Mouse (Mus musculus): ENCODE measurements around the gene Gm20403. TPM values are rescaled to one million over a fixed set of nuclear protein-coding genes. Genes with fewer than 3 reads are reported as not detected.

The Gm20403 gene
- not detected in 2 replicates for polyA plus RNA-seq (2015; fragmentation: Nextera tagmentation; extraction: Ambion mirVana)

- Histone ChIP-seq H3K4me3 (replicated peaks) (peak within 1 kb of the TSS; percentile 80), H3K27me3 (replicated peaks) (no peaks in the 10 kb centered on the region), H3K27ac (replicated peaks) (peak within 1 kb of the TSS; percentile 82), H3K9ac (replicated peaks) (peak within 1 kb of the TSS; percentile 67), H3K4me2 (peak within 1 kb of the TSS; percentile 95), H3K9me3 (replicated peaks) (no peaks in the 10 kb centered on the region), H3K4me1 (peaks cover 12% of the 10 kb centered on the region), H3K36me3 (no peaks in the 10 kb centered on the region)
- under 1% methylated on average over 56 of the region's 60 CpGs for WGBS
- ATAC-seq (ENCODE audit: low FRiP score): peak; percentile 54
Measured at GRCm38 (mm10) chr12:54986052-54986717, at the start of gene Gm20403. Gene Gm20403 (minus strand): TSS chr12:54986529.

- Histone ChIP-seq H3K4me3 (replicated peaks) (no peak overlapping the region), H3K36me3 (no peaks in the 10 kb centered on the region), H3K27me3 (replicated peaks) (no peaks in the 10 kb centered on the region), H3K9me3 (replicated peaks) (no peaks in the 10 kb centered on the region), H3K27ac (replicated peaks) (no peak overlapping the region), H3K4me1 (no peaks in the 10 kb centered on the region), H3K9ac (replicated peaks) (no peak overlapping the region), H3K4me2 (no peak overlapping the region)
- no peak for ATAC-seq (ENCODE audit: low FRiP score)
- WGBS: 67% methylated on average over 3 of the region's 3 CpGs
Measured at GRCm38 (mm10) chr12:55027088-55027487, 40.8 kb upstream of the Gm20403 start.

- H3K4me3 ChIP-seq (replicated peaks): no peak overlapping the region
- H3K36me3 ChIP-seq: no peaks in the 10 kb centered on the region
- H3K9me3 ChIP-seq (replicated peaks): no peaks in the 10 kb centered on the region
- H3K27me3 ChIP-seq (replicated peaks): no peaks in the 10 kb centered on the region
- H3K27ac ChIP-seq (replicated peaks): no peak overlapping the region
- no peak for ATAC-seq (ENCODE audit: low FRiP score)
- WGBS: 80% methylated on average over 2 of the region's 2 CpGs
- H3K4me1 ChIP-seq: no peaks in the 10 kb centered on the region
- no peak overlapping the region for H3K4me2 ChIP-seq
- no peak overlapping the region for H3K9ac ChIP-seq (replicated peaks)
Measured at GRCm38 (mm10) chr12:55023284-55023683, 37.0 kb upstream of the Gm20403 start.

GRCm38 (mm10) chr12:55019421-55019877 is 33.1 kb upstream of the Gm20403 start:
- 84% methylated on average over 7 of the region's 7 CpGs for WGBS
- Histone ChIP-seq H3K27me3 (replicated peaks) (no peaks in the 10 kb centered on the region), H3K36me3 (no peaks in the 10 kb centered on the region), H3K4me2 (no peak overlapping the region), H3K4me3 (replicated peaks) (no peak overlapping the region), H3K9ac (replicated peaks) (no peak overlapping the region), H3K9me3 (replicated peaks) (no peaks in the 10 kb centered on the region), H3K27ac (replicated peaks) (no peak overlapping the region), H3K4me1 (0 out of 2 replicates have a peak, but pooled peaks cover 5% of the 10 kb centered on the region)
- ATAC-seq (ENCODE audit: low FRiP score): no peak

GRCm38 (mm10) chr12:55017119-55017721 is 30.9 kb upstream of the Gm20403 start:
- no peak for ATAC-seq (ENCODE audit: low FRiP score)
- H3K4me2 ChIP-seq: no peak overlapping the region
- H3K27me3 ChIP-seq (replicated peaks): no peaks in the 10 kb centered on the region
- no peak overlapping the region for H3K27ac ChIP-seq (replicated peaks)
- H3K36me3 ChIP-seq: no peaks in the 10 kb centered on the region
- no peak overlapping the region for H3K4me3 ChIP-seq (replicated peaks)
- 0 out of 2 replicates have a peak, but pooled peaks cover 5% of the 10 kb centered on the region for H3K4me1 ChIP-seq
- 48% methylated on average over 9 of the region's 9 CpGs for WGBS
- H3K9ac ChIP-seq (replicated peaks): no peak overlapping the region
- H3K9me3 ChIP-seq (replicated peaks): no peaks in the 10 kb centered on the region

- Histone ChIP-seq H3K9ac (replicated peaks) (no peak overlapping the region), H3K9me3 (replicated peaks) (no peaks in the 10 kb centered on the region), H3K36me3 (no peaks in the 10 kb centered on the region), H3K4me1 (0 out of 2 replicates have a peak, but pooled peaks cover 5% of the 10 kb centered on the region), H3K4me2 (no peak overlapping the region), H3K27me3 (replicated peaks) (no peaks in the 10 kb centered on the region), H3K27ac (replicated peaks) (no peak overlapping the region), H3K4me3 (replicated peaks) (no peak overlapping the region)
- no peak for ATAC-seq (ENCODE audit: low FRiP score)
- 65% methylated on average over 8 of the region's 8 CpGs for WGBS
Measured at GRCm38 (mm10) chr12:55016339-55017118, 30.2 kb upstream of the Gm20403 start.

- ATAC-seq (ENCODE audit: low FRiP score): no peak
- 87% methylated on average over 5 of the region's 5 CpGs for WGBS
- H3K4me2 ChIP-seq: no peak overlapping the region
- 0 out of 2 replicates have a peak, but pooled peaks cover 5% of the 10 kb centered on the region for H3K4me1 ChIP-seq
- H3K9me3 ChIP-seq (replicated peaks): no peaks in the 10 kb centered on the region
- no peaks in the 10 kb centered on the region for H3K36me3 ChIP-seq
- H3K27ac ChIP-seq (replicated peaks): no peak overlapping the region
- no peak overlapping the region for H3K4me3 ChIP-seq (replicated peaks)
- no peak overlapping the region for H3K9ac ChIP-seq (replicated peaks)
- H3K27me3 ChIP-seq (replicated peaks): no peaks in the 10 kb centered on the region
Measured at GRCm38 (mm10) chr12:55015428-55015827, 29.1 kb upstream of the Gm20403 start.

- H3K9ac ChIP-seq (replicated peaks): no peak within 1 kb of the TSS
- no peaks in the 10 kb centered on the region for H3K36me3 ChIP-seq
- 0 out of 2 replicates have a peak, but pooled peaks cover 5% of the 10 kb centered on the region for H3K4me1 ChIP-seq
- no peak for ATAC-seq (ENCODE audit: low FRiP score)
- H3K27ac ChIP-seq (replicated peaks): no peak within 1 kb of the TSS
- no peak within 1 kb of the TSS for H3K4me3 ChIP-seq (replicated peaks)
- no peak within 1 kb of the TSS for H3K4me2 ChIP-seq
- no peaks in the 10 kb centered on the region for H3K27me3 ChIP-seq (replicated peaks)
- H3K9me3 ChIP-seq (replicated peaks): no peaks in the 10 kb centered on the region
- WGBS: 89% methylated on average over 6 of the region's 6 CpGs
Measured at GRCm38 (mm10) chr12:55013626-55014398, 27.5 kb upstream of the Gm20403 start, which contains the start of gene Baz1a. Gene Baz1a (minus strand): TSS chr12:55014348.

- Histone ChIP-seq H3K4me1 (0 out of 2 replicates have a peak, but pooled peaks cover 5% of the 10 kb centered on the region), H3K27me3 (replicated peaks) (no peaks in the 10 kb centered on the region), H3K9me3 (replicated peaks) (no peaks in the 10 kb centered on the region), H3K36me3 (no peaks in the 10 kb centered on the region), H3K9ac (replicated peaks) (no peak overlapping the region), H3K27ac (replicated peaks) (no peak overlapping the region), H3K4me3 (replicated peaks) (no peak overlapping the region), H3K4me2 (no peak overlapping the region)
- 85% methylated on average over 1 of the region's 1 CpGs for WGBS
- no peak for ATAC-seq (ENCODE audit: low FRiP score)
Measured at GRCm38 (mm10) chr12:55013031-55013430, 26.7 kb upstream of the Gm20403 start.

GRCm38 (mm10) chr12:55007361-55008008 is 21.2 kb upstream of the Gm20403 start:
- H3K27me3 ChIP-seq (replicated peaks): no peaks in the 10 kb centered on the region
- H3K4me1 ChIP-seq: no peaks in the 10 kb centered on the region
- H3K4me3 ChIP-seq (replicated peaks): no peak overlapping the region
- no peaks in the 10 kb centered on the region for H3K36me3 ChIP-seq
- no peak for ATAC-seq (ENCODE audit: low FRiP score)
- 90% methylated on average over 14 of the region's 14 CpGs for WGBS
- H3K9ac ChIP-seq (replicated peaks): no peak overlapping the region
- H3K9me3 ChIP-seq (replicated peaks): no peaks in the 10 kb centered on the region
- H3K27ac ChIP-seq (replicated peaks): no peak overlapping the region
- H3K4me2 ChIP-seq: no peak overlapping the region

- H3K4me2 ChIP-seq: no peak overlapping the region
- WGBS: 92% methylated on average over 7 of the region's 7 CpGs
- H3K27ac ChIP-seq (replicated peaks): no peak overlapping the region
- H3K27me3 ChIP-seq (replicated peaks): no peaks in the 10 kb centered on the region
- H3K4me3 ChIP-seq (replicated peaks): no peak overlapping the region
- H3K4me1 ChIP-seq: no peaks in the 10 kb centered on the region
- H3K9me3 ChIP-seq (replicated peaks): no peaks in the 10 kb centered on the region
- no peak overlapping the region for H3K9ac ChIP-seq (replicated peaks)
- no peaks in the 10 kb centered on the region for H3K36me3 ChIP-seq
- no peak for ATAC-seq (ENCODE audit: low FRiP score)
Measured at GRCm38 (mm10) chr12:55006071-55006470, 19.7 kb upstream of the Gm20403 start.
